Mouse (Mus musculus) limb, embryonic 15.5 days (tissue): ENCODE measurements around the gene Ccdc63. TPM values are rescaled to one million over a fixed set of nuclear protein-coding genes. Genes with fewer than 3 reads are reported as not detected.
"Not testable (repeated sequence)": the region's sequence is repeated elsewhere in the genome, so short reads cannot be mapped to it uniquely, and the experiment has no call there.

Source experiments
- ATAC-seq: fragments of 200-750 bp; cut with Nextera tagmentation; 2 replicates; pipeline ENCODE4 v1.8.0; 2017; ENCODE audit warnings: low read depth, moderate TSS enrichment; ENCODE audit not compliant: insufficient number of reproducible peaks, low FRiP score, low TSS enrichment
- H3K27ac ChIP-seq: fragments of 300-500 bp; sonication (generic); 2 replicates; pipeline ENCODE4 v1.5.1; 2015; ENCODE audit warnings: moderate library complexity, mild to moderate bottlenecking, inconsistent platforms
- H3K27me3 ChIP-seq: fragments of 300-500 bp; sonication (generic); 2 replicates; pipeline ENCODE4 v1.6.1; 2015; ENCODE audit warnings: inconsistent platforms
- H3K36me3 ChIP-seq: fragments of 300-500 bp; sonication (generic); 2 replicates; pipeline ENCODE4 v1.6.1; 2015; ENCODE audit warnings: inconsistent platforms
- H3K4me1 ChIP-seq: fragments of 300-500 bp; sonication (generic); 2 replicates; pipeline ENCODE4 v1.6.1; 2015; ENCODE audit warnings: inconsistent platforms
- H3K4me2 ChIP-seq: fragments of 300-500 bp; sonication (generic); 2 replicates; pipeline ENCODE4 v1.6.1; 2015; ENCODE audit warnings: mild to moderate bottlenecking, inconsistent platforms
- H3K4me3 ChIP-seq: fragments of 300-500 bp; sonication (generic); 2 replicates; pipeline ENCODE4 v1.5.1; 2015; ENCODE audit warnings: mild to moderate bottlenecking, inconsistent platforms
- H3K9ac ChIP-seq: fragments of 300-500 bp; sonication (generic); 2 replicates; pipeline ENCODE4 v1.6.1; 2015; ENCODE audit warnings: inconsistent platforms
- H3K9me3 ChIP-seq: fragments of 300-500 bp; sonication (generic); 2 replicates; pipeline ENCODE4 v1.6.1; 2016; ENCODE audit warnings: inconsistent platforms
- WGBS: fragments of 180-500 bp; shearing (Covaris S2); methylation state at CpG from one replicate; pipeline ENCODE4 v1.1.7; 2015; 5-methylcytosine and 5-hydroxymethylcytosine counted together
- polyA plus RNA-seq: library from polyadenylated mRNA; unstranded; fragments of >200 nt; fragmentation: Nextera tagmentation; extraction: Ambion mirVana; gene quantifications from 2 replicates; pipeline ENCODE4 v1.2.1, GENCODE M21; 2015

Gene Ccdc63
- polyA plus RNA-seq, 1 experiment from 2014 or later: 0.09 TPM

DNA sequence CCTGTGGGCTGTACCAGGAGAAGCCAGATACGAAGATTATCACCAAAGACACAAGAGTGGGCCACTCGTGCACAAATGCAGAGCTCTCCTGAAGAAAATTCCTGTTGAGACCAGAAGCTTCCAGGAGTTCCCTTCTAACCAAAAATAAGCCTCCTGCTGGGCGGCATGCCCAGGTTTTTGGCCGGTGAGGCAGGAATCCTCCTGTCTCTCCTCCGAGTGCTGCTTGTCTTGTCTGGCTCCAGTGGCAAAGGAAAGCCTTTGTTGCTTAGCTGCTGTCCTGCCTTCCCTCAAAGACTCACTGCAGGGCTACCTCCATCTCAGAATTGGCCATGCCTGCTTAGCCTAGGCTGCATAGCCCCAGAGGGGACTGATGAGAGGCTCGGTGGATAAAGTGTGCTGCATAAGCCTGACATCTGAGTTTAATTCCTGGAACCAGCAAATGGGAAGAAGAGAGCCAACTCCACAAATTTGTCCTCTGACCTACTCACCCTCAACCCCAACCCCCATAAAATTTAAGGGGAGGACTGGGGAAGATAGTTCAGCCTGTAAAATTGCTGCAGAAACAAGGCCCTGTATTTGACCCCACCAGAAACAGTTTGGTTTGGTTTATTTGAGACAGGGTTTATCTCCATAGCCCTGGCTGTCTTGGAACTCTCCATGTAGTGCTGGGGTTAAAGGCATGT lies 24.8 kb upstream of the Ccdc63 start:
- Histone ChIP-seq H3K36me3 (peaks cover 67% of the 10 kb centered on the region), H3K4me1 (peaks cover 66% of the 10 kb centered on the region), H3K4me3 (no peak overlapping the region), H3K9ac (no peak overlapping the region), H3K4me2 (no peak overlapping the region), H3K9me3 (no peaks in the 10 kb centered on the region), H3K27ac (0 out of 2 replicates have a peak overlapping the region, but pooled peaks have one; percentile 38), H3K27me3 (no peaks in the 10 kb centered on the region)
- 38% methylated on average over 6 of the region's 6 CpGs for WGBS
- no peak for ATAC-seq

- Histone ChIP-seq H3K27ac (no peak overlapping the region), H3K4me2 (no peak overlapping the region), H3K4me1 (peaks cover 79% of the 10 kb centered on the region), H3K9ac (no peak overlapping the region), H3K4me3 (no peak overlapping the region), H3K36me3 (peaks cover 54% of the 10 kb centered on the region), H3K9me3 (no peaks in the 10 kb centered on the region), H3K27me3 (no peaks in the 10 kb centered on the region)
- ATAC-seq: no peak
- WGBS: 58% methylated on average over 3 of the region's 3 CpGs
These were observed 23.4 kb upstream of the Ccdc63 start for GRCm38 (mm10) chr5:122164011-122164410.

GRCm38 (mm10) chr5:122163194-122163593 lies 22.6 kb upstream of the Ccdc63 start:
- H3K4me3 ChIP-seq: no peak overlapping the region
- H3K27ac ChIP-seq: no peak overlapping the region
- 61% methylated on average over 6 of the region's 6 CpGs for WGBS
- peaks cover 47% of the 10 kb centered on the region for H3K36me3 ChIP-seq
- no peaks in the 10 kb centered on the region for H3K9me3 ChIP-seq
- peaks cover 79% of the 10 kb centered on the region for H3K4me1 ChIP-seq
- ATAC-seq: no peak
- H3K27me3 ChIP-seq: no peaks in the 10 kb centered on the region
- no peak overlapping the region for H3K4me2 ChIP-seq
- no peak overlapping the region; the same call in 1 of the 2 replicates for H3K9ac ChIP-seq

GRCm38 (mm10) chr5:122158557-122159515 lies 18.2 kb upstream of the Ccdc63 start:
- peaks cover 56% of the 10 kb centered on the region for H3K4me1 ChIP-seq
- peak overlapping the region; percentile 92 for H3K27ac ChIP-seq
- H3K4me2 ChIP-seq: peak overlapping the region; percentile 59
- H3K36me3 ChIP-seq: peaks cover 16% of the 10 kb centered on the region
- WGBS: 1% methylated on average over 42 of the region's 42 CpGs
- no peaks in the 10 kb centered on the region for H3K27me3 ChIP-seq
- peak overlapping the region; percentile 78 for H3K4me3 ChIP-seq
- 0 out of 2 replicates have a peak, but pooled peaks have one; percentile 3 for ATAC-seq
- H3K9ac ChIP-seq: peak overlapping the region; percentile 97
- H3K9me3 ChIP-seq: no peaks in the 10 kb centered on the region

- peaks cover 48% of the 10 kb centered on the region for H3K4me1 ChIP-seq
- H3K27ac ChIP-seq: peak within 1 kb of the TSS; percentile 92
- no peaks in the 10 kb centered on the region for H3K9me3 ChIP-seq
- peak within 1 kb of the TSS; percentile 78 for H3K4me3 ChIP-seq
- H3K4me2 ChIP-seq: peak within 1 kb of the TSS; percentile 63
- ATAC-seq: peak; percentile 88
- H3K27me3 ChIP-seq: no peaks in the 10 kb centered on the region
- H3K36me3 ChIP-seq: peaks cover 10% of the 10 kb centered on the region
- peak within 1 kb of the TSS; percentile 97 for H3K9ac ChIP-seq
- under 1% methylated on average over 51 of the region's 54 CpGs for WGBS
These were observed 17.3 kb upstream of the Ccdc63 start, which contains the start of gene Ppp1cc for GRCm38 (mm10) chr5:122157827-122158381. TSS of gene Ppp1cc (plus strand) at chr5:122158278.

DNA sequence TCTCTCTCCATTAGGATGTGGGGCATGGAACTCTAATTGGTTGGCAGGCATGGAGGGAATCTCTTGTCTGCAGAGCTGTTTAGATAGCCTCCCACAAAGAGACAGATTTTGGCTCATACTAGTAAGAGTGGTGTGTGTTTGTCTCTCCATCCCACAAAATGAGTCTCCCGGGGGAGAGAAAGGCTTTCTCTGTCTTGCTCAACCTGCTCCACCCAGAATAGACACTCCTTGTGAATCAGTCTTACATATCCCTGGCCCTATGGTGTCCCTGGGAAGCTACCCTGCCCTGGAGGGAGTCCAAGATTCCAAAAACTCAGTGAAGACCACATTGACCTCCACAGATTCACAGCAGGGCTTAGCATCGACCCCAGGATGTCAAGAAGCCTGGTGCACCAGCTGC lies 15.9 kb upstream of the Ccdc63 start:
- H3K9me3 ChIP-seq: no peaks in the 10 kb centered on the region
- peaks cover 34% of the 10 kb centered on the region for H3K4me1 ChIP-seq
- H3K27me3 ChIP-seq: no peaks in the 10 kb centered on the region
- peaks cover 2% of the 10 kb centered on the region; the same call in 1 of the 2 replicates for H3K36me3 ChIP-seq
- H3K27ac ChIP-seq: no peak overlapping the region
- ATAC-seq: no peak
- H3K4me2 ChIP-seq: no peak overlapping the region
- no peak overlapping the region for H3K9ac ChIP-seq
- WGBS: 58% methylated on average over 2 of the region's 2 CpGs
- H3K4me3 ChIP-seq: no peak overlapping the region

- no peak for ATAC-seq
These were observed 15.0 kb upstream of the Ccdc63 start for GRCm38 (mm10) chr5:122155613-122156012.

GRCm38 (mm10) chr5:122154782-122155181 lies 14.2 kb upstream of the Ccdc63 start:
- ATAC-seq: no peak

More at GRCm38 (mm10) chr5:122155613-122156012, 15.0 kb upstream of the Ccdc63 start:
- Histone ChIP-seq H3K27me3 (no peaks in the 10 kb centered on the region), H3K4me1 (peaks cover 25% of the 10 kb centered on the region), H3K4me3 (no peak overlapping the region), H3K4me2 (no peak overlapping the region), H3K36me3 (no peaks in the 10 kb centered on the region; the same call in 1 of the 2 replicates), H3K9ac (no peak overlapping the region), H3K9me3 (no peaks in the 10 kb centered on the region), H3K27ac (no peak overlapping the region)

DNA sequence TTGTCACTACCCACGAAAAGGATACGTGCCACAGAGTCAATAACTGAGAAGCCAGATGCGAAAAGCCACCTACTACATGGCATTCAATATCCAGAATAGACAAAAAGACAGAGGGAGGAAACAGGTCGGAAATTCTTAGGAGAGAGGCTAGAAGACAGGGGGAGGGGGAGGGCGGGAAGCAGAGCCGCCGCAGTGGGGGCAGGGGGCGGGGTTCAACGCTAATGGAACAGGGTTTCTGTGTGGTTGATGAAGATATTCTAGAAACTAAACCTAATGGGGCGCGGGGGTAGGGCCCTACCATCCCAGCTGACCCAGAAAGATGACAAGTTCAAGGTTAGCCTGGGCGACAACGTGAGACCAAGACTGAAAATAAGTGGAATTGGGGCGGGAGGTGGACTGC lies 13.4 kb upstream of the Ccdc63 start:
- WGBS: 36% methylated on average over 13 of the region's 14 CpGs

More at GRCm38 (mm10) chr5:122154782-122155181, 14.2 kb upstream of the Ccdc63 start:
- no peak overlapping the region for H3K9ac ChIP-seq
- H3K36me3 ChIP-seq: no peaks in the 10 kb centered on the region
- no peaks in the 10 kb centered on the region for H3K27me3 ChIP-seq
- no peaks in the 10 kb centered on the region for H3K9me3 ChIP-seq
- H3K4me1 ChIP-seq: peaks cover 17% of the 10 kb centered on the region
- no peak overlapping the region for H3K4me3 ChIP-seq
- H3K4me2 ChIP-seq: no peak overlapping the region
- H3K27ac ChIP-seq: no peak overlapping the region
- 59% methylated on average over 3 of the region's 3 CpGs for WGBS

GRCm38 (mm10) chr5:122152508-122152907 lies 11.9 kb upstream of the Ccdc63 start:
- H3K27ac ChIP-seq, H3K27me3 ChIP-seq, H3K9ac ChIP-seq, H3K4me1 ChIP-seq, ATAC-seq, H3K9me3 ChIP-seq, H3K4me2 ChIP-seq, H3K4me3 ChIP-seq, H3K36me3 ChIP-seq: not testable (repeated sequence)
- 87% methylated on average over 5 of the region's 5 CpGs for WGBS

More for the DNA sequence above, 13.4 kb upstream of the Ccdc63 start:
- Histone ChIP-seq H3K4me2 (no peak overlapping the region), H3K36me3 (no peaks in the 10 kb centered on the region), H3K27me3 (no peaks in the 10 kb centered on the region), H3K9ac (no peak overlapping the region), H3K27ac (no peak overlapping the region), H3K9me3 (no peaks in the 10 kb centered on the region), H3K4me1 (peaks cover 10% of the 10 kb centered on the region), H3K4me3 (no peak overlapping the region)
- ATAC-seq: no peak

DNA sequence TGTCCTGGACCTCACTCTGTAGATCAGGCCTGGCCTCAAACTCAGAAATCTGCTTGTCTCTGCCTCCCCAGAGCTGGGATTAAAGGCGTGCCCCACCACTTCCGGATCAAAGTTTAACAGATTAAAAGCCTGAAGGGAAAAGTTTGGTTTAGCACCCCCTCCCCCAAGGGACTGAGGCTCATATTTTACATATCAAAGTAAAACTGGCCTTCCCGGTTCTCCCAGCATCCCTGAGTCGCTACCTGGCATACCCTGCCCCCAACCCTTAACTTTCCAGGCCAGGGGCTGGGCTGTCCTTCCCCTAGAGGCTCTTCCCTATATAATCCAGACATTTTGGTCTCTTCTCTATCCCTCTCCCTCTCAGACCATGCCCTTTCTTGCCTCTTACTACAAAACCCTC lies 8.6 kb upstream of the Ccdc63 start:
- Histone ChIP-seq H3K9ac (no peak overlapping the region), H3K27ac (no peak overlapping the region), H3K36me3 (no peaks in the 10 kb centered on the region), H3K9me3 (no peaks in the 10 kb centered on the region), H3K4me1 (peaks cover 13% of the 10 kb centered on the region), H3K4me2 (no peak overlapping the region), H3K4me3 (no peak overlapping the region), H3K27me3 (no peaks in the 10 kb centered on the region)
- WGBS: 54% methylated on average over 4 of the region's 4 CpGs
- ATAC-seq: no peak
